Comparison of ENCODE assay signal across 13 mouse cellular contexts in the genomic region with DNA sequence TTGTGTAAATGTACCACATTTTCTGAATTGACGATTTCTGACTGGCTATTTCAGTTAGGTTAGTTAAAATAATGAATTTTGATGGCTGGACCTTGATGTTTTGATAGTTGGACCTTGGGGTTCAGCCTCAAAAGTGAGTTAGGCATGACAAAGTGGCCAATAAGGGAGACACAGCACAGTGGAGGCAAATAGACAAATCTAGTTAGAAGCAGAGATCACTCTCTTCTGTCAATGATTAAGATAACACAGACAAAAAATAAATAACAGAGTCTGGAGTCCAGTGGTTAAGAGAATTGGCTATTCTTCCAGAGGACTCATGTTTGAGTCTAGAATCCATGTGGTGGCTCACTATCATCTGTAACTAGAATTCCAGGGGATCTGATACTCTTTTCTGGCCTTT.
"Had no signal": no experiment of that assay in that cellular context is flagged by ENCODE, and none has a peak within 500 bp of the region (broad histone marks: within the 10 kb centered on the region; RNA-seq: fewer than 3 reads in every experiment).

No protein-coding gene starts in this region.

- DNase-seq: layer of hippocampus, adult 9-11 months; lung, adult 2 months; lung, postnatal 14 days; lung, postnatal 4 days; midbrain, embryonic 14.5 days; thymus, adult 18-20 months; thymus, postnatal 36 days had no signal

- H3K4me2 ChIP-seq: midbrain, embryonic 11.5 days had no signal

- ATAC-seq: hindbrain, postnatal 0 days; inflammation-experienced regulatory T-cells, adult 6 months; intestine, embryonic 16.5 days had no signal

- H3K9ac ChIP-seq: liver, embryonic 14.5 days had no signal

- H3K27ac ChIP-seq: hindbrain, postnatal 0 days; layer of hippocampus, adult 2 months; liver, embryonic 14.5 days had no signal

- H3K4me3 ChIP-seq: layer of hippocampus, adult 2 months had no signal
